Mouse (Mus musculus): ENCODE measurements around the gene Anapc4.

Anapc4 gene

DNA sequence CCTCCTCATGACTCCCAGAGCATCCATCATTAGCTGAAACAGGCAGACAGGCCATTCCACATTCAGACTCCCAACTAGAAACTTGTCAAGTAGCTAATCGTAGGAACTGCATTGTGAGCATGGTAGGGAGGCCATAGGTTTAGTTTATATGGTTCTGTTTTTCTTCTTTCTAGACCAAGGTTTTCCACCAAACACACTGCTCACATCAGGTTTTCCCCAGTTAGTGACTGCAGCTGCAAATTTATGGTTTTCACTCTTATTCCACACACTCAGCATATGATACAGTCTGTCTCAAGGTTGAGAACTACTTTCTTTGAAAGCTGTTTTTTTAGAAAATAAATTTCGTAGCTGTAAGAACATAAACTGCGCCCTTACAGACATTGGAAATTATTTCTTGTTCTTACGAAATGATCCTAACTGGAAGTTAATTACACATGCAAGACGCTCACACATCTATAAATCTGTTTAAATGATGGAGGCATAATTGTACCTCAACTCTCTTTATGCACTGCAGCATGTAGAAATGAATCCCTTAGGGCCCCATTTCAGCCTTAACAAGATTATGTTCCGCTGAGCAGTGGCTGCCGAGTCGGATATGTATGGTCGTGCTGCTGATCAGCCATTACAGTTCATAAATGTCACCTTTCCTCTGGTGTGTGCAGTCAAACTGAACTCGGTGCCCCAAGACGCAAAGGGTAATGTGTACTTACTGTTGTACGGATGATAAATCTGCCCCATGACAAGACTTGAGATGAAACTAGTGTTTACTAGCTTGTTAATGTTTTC, 35.3 kb downstream of the Anapc4 start:
- DNase-seq (ENCODE audit: low read depth, low spot score), result no peak

- no peak for DNase-seq (ENCODE audit: low read depth, low spot score)
Observed at GRCm38 (mm10) chr5:52871461-52871860, 37.6 kb downstream of the Anapc4 start.

- no peak for DNase-seq (ENCODE audit: low read depth, low spot score)
Observed at GRCm38 (mm10) chr5:52871986-52872385, 38.2 kb downstream of the Anapc4 start.

DNA sequence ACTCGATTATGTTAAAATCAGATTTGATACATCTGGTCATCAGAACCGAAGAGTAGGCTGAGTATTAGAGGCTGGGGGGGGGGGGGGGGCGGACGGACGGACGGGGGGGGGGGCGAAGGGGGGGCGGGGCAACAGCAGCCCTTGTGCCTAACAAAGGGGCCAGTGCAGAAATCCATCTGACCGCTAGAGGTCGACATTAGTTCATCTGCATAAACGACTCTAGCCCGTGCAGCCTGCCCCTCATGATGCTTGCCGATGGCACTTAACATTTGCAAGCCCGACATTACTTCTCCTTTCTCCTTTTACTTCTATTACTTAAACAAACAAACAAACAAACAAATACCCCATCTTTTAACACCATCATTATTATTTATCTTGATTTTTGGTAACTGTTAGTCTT, 45.0 kb downstream of the Anapc4 start:
- peak; percentile 47 for DNase-seq (ENCODE audit: low read depth, low spot score)

- no peak for DNase-seq (ENCODE audit: low read depth, low spot score)
Observed at GRCm38 (mm10) chr5:52879926-52880325, 46.1 kb downstream of the Anapc4 start.

- no peak for DNase-seq (ENCODE audit: low read depth, low spot score)
Observed at GRCm38 (mm10) chr5:52882446-52882845, 48.6 kb downstream of the Anapc4 start.

DNA sequence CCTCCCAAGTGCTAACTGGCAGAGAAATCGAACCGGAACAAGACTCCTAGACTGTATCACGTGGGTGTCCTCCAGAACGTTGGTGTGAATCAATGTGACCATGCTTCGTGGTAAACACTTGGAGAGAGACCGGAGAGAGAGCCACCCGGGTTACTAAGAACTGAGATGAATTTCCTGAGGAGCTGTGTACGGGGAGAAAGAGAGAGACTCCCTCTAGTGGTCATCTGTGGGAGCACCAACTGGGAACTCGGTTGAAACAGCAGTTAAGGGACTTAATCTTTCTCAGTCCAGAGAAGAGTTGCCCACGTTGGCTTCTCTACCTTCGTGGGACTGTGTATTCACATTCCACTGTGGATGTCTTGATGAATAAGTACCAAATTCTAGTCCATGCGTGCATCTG, 53.3 kb downstream of the Anapc4 start:
- DNase-seq (ENCODE audit: low read depth, low spot score), result peak; percentile 15

- no peak for DNase-seq (ENCODE audit: low read depth, low spot score)
Observed at GRCm38 (mm10) chr5:52889919-52890318, 56.1 kb downstream of the Anapc4 start.

DNA sequence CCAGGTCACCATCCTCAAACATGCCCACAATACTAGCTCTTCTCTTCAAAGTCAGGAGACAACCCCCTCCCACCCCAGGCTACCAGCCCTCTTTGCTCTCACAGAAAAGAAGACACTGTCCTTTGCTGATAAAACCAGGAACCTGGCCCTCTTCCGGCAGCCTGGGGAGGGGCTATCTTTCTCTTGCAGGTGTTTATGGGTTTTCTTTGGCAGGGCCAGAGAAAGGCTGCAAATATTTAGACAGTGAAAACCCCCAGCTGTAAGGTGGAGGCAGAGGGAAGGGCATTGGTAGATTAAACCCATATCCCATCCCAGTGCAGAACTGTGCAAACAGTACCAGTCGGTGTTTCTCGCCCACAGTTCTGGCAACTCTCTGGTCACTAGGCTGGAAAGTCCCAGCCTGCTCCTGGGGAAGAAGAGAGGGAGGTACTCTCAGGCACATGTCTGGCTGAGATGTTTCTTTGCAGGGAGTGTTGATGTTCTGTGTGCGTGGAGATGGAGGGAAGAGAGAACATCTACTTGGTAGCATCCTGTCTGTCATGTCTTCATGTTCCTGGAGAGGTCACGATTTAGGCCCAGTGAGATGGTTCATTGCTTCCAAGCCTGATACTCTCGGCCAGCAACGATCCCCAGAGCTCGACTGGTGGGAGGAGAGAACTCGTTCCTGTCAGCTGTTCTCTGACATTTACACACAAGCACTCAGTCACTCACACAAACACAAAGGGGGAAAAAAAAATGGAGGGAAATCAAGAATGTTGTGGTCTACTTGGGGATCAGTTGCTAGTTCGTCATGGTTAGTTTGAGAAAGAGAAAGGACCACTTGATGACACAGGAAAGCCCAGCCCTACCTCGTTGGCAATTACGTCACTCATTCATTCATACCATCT, 58.4 kb downstream of the Anapc4 start:
- no peak for DNase-seq (ENCODE audit: low read depth, low spot score)

DNA sequence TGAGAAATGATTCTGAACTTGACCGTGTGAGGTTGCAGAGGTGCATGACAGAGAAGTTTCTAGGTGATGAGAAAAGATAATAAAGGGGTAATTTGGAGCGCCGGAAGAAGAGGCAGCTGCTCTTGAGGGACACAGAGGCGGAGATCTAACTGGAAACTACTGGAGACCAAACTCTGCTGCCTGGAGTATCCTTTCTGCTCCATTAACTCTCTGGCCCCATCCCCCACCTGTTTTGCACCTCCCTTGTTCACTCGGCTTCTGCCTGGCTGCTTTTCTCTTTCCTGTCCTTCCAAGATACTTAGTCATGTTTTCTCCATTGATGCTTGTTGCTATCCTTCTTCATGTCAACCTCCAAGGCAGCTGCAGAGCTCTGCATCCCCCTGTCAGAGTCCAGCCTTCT, 60.1 kb downstream of the Anapc4 start:
- DNase-seq (ENCODE audit: low read depth, low spot score), result no peak

DNA sequence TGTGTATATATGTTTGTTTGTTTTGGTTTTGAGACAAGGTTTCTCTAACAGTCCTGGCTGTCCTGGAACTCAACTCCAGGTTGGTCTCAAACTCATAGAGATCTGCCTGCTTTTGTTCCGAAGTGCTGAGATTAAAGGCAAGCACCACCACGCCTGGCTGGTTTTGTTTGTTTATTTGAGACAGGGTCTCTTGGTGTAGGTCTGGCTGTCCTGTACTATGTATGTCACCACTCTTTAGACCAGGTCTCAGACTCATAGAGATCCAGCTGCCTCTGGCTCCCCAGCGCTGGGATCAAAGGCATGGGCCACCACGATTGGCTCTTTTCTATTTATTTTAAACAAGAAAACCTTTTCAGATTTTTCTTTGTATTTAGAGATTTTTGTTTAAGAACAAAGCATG, 70.4 kb downstream of the Anapc4 start:
- no peak for DNase-seq (ENCODE audit: low read depth, low spot score)

- no peak for DNase-seq (ENCODE audit: low read depth, low spot score)
Observed at GRCm38 (mm10) chr5:52904671-52905070, 70.9 kb downstream of the Anapc4 start.

DNA sequence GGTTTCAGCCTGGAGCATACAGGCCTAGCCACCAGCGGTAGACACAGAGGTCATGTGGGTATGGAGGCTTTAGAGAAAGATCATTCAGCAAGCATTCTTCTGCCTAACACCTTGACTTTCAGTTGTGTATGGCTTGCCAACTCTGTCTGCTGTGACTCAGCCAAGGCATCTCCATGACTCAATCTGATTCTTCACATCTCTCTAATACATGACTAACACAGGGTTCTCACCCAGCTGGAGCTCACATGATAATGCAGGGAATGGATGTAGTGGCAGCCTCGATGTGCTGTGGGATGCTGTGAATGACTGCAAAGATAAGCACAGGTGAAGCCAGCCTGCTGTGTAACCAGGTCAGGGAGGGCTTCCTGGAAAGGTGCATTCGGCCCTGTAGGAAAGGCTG, 74.4 kb downstream of the Anapc4 start:
- DNase-seq (ENCODE audit: low read depth, low spot score), result no peak

DNA sequence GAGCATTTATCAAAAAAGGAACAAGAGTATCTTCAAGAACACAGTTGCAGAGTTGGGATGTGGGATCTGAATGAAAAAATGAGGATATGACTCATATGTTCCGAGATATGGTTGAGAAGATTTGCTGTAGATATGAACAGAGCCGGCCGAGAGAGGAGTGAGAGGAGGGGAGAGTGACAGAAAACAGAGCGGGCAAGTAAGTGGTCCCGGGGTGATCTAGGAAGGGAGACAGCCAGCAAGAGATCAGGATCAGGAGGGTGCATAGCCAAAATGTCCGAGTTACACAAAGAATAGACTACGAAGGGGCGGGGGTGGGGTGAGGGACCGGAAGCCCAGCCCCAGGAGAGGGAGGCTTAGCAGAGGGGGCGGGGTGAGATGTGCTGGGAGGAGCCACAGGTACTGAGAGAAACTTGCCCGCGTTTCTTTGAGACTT, 76.4 kb downstream of the Anapc4 start:
- DNase-seq (ENCODE audit: low read depth, low spot score), result no peak

- no peak for DNase-seq (ENCODE audit: low read depth, low spot score)
Observed at GRCm38 (mm10) chr5:52911286-52911870, 77.6 kb downstream of the Anapc4 start.

- no peak for DNase-seq (ENCODE audit: low read depth, low spot score)
Observed at GRCm38 (mm10) chr5:52913711-52914110, 79.9 kb downstream of the Anapc4 start.

DNA sequence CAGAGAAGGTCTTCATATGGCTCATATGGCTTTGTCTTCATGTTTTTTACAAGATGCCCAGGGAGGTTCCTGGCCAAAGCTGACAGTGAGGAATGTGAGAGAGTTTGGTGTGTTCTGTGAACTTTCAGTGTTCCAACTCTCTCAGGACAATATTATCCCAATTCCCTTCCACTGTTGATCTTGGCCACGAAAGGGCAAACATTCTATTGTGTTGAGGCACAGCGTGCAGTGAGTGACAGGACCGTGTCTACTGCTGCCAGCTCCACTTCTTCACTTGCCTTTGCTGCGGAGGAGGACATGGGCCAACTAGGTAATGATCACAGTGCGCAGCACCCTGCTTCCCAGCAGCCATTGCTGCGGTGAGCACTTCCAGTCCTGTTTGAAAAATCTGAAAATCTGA, 82.4 kb downstream of the Anapc4 start:
- no peak for DNase-seq (ENCODE audit: low read depth, low spot score)
